Mouse (Mus musculus) gastrocnemius, adult 2 months (tissue): ENCODE data around the gene Dhx38. TPM values are rescaled to one million over a fixed set of nuclear protein-coding genes. Genes with fewer than 3 reads are reported as not detected.

ENCODE experiments used
- DNase-seq: peaks from one replicate; pipeline ENCODE4 v3.0.0; 2022
- H3K27ac ChIP-seq: fragments of 200-600 bp; 2 replicates; pipeline ENCODE4 v1.8.1; 2022; ENCODE audit warnings: mild to moderate bottlenecking
- H3K4me3 ChIP-seq: fragments of 200-600 bp; 2 replicates; pipeline ENCODE4 v1.8.1; 2022; ENCODE audit warnings: mild to moderate bottlenecking, moderate library complexity
- CTCF ChIP-seq: fragments of 200-600 bp; IDR thresholded peaks from 2 replicates; pipeline ENCODE4 v1.8.1; 2022; ENCODE audit warnings: antibody characterized with exemption, mild to moderate bottlenecking, moderate library complexity
- intact Hi-C: fragments of 180-260 bp; cut with DNase I; formaldehyde crosslinking; loops from one replicate; pipeline ENCODE4 v1.15.1; 2025
- total RNA-seq, 2 experiments: library from RNA; stranded (reverse); gene quantifications; 2 replicates each; pipeline ENCODE4 v1.2.3; 2021

The Dhx38 gene
- total RNA-seq, 2 experiments from 2014 or later, result 11.1 to 11.9 TPM

DNA sequence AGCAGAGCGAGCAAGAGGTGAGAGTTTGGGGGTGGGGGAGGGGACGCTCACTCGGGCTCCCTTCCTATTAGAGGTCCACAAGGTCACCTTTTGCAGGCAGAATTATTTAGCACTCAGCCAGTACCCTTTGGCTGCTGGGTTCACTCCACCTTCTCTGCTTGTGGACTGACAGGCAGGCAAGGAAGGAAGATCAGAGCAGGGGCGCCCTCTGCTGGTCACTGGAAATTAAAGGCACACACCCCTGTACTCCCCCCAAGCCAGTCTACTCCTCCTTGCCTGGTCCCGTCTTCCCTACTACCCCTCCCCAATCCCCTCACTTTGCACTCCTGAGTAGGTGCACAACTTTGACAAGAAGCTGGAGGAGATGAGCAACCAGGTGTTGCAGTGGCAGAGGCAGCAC, 29.0 kb downstream of the Dhx38 start:
- intact Hi-C loops, result no loop called here
- TF ChIP-seq CTCF, result peak; percentile 83
- H3K4me3 ChIP-seq, result no peak overlapping the region
- DNase-seq, result peak; percentile 83
- no peak overlapping the region for H3K27ac ChIP-seq

DNA sequence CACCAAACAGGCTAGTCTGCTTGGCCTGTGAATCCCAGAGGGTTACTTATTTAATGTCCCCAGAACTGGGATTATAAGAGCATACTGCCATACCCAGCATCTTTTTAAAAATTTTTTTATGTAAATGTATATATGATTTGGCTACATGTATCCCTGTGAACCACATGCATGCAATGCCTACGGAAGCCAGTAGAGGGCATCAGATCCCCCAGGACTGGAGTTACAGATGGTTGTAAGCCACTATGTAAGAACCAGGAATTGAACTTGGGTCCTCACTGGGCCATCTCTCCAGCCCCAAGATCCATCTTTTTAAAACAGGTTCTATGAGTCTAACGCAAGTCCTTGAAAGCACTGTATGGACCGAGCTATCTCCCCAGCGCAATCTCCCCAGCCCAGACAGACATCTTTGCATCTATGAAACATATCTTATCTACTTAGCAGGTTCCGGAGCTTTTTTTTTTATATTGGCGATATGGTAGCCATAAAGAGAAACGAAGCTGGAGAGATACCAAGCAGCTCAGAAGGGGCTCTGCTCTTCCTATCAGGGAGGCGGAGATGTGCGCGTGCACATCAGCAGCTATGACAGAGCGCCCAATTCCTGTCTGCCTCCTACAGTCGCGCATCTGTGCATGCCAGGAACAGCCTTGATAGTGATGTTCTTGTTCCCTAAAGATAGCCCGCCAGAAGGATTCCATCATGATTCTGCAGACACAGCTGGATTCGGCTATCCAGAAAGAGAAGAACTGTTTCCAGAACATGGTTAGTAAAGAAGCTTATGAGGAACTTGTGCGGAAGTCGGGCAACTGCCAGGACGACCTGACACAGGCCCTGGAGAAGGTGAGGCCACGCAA, 30.3 kb downstream of the Dhx38 start:
- no peak for DNase-seq

GRCm38 (mm10) chr8:109524008-109524407, 41.7 kb downstream of the Dhx38 start:
- Histone ChIP-seq H3K4me3 (no peak overlapping the region), H3K27ac (no peak overlapping the region)
- TF ChIP-seq CTCF, result no peak
- intact Hi-C loops, result no loop called here
- no peak for DNase-seq

More for the DNA sequence above, 30.3 kb downstream of the Dhx38 start:
- Histone ChIP-seq H3K27ac (no peak overlapping the region), H3K4me3 (no peak overlapping the region)
- peak; percentile 69 for TF ChIP-seq CTCF
- intact Hi-C loops, result no loop called here

- no peak for TF ChIP-seq CTCF
- Histone ChIP-seq H3K27ac (no peak overlapping the region), H3K4me3 (no peak overlapping the region)
- DNase-seq, result no peak
- intact Hi-C loops, result no loop called here
Observed at GRCm38 (mm10) chr8:109505560-109505959, 60.1 kb downstream of the Dhx38 start.

GRCm38 (mm10) chr8:109503566-109503965, 62.1 kb downstream of the Dhx38 start:
- Histone ChIP-seq H3K27ac (no peak overlapping the region), H3K4me3 (no peak overlapping the region)
- DNase-seq, result no peak
- no peak for TF ChIP-seq CTCF
- intact Hi-C loops, result no loop called here

DNA sequence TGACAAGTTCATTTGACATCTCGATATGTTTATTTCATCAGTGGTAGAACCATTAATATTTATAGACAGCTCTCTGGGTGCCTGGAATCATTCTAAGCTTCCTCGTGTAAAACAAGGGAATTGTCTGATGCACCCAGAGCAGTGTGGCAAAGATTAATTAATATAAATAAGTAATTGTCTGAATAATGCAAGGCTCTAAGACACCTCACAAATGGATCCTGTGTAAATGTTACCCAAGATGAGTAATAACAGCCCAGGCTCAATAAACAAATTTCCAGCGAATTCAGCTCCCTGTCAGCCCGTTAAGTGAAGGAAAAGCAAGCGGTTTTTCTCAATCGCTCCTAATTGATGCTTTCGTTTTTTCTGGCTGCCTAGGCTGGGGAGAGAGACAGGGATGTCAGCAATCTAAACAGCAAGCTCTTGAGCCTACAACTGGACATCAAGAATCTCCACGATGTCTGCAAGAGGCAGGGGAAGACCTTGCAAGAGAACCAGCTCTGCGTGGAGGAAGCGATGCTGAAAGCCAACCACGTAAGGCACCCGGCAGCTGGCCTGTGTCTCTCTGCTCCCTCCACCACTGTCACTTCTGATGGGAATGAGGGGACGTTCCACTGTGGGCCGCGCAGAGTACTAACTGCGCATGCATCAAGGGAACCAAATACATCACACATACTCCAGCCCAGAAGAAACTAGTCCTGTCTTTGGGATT, 66.5 kb downstream of the Dhx38 start:
- Histone ChIP-seq H3K27ac (no peak overlapping the region), H3K4me3 (no peak overlapping the region)
- intact Hi-C loops, result no loop called here
- TF ChIP-seq CTCF, result no peak
- no peak for DNase-seq

Other genes starting within 250 kb of the Dhx38 start
- not detected for gene Pmfbp1, start 71.8 kb downstream of the Dhx38 start, total RNA-seq
- gene Txnl4b, start within 50 bp of the Dhx38 start, total RNA-seq, result 1 to 10 TPM; 7.3 to 7.6 TPM
- 1 to 10 TPM; 1.6 to 7.0 TPM for gene Hp, start 13.3 kb upstream of the Dhx38 start, total RNA-seq
- gene Dhodh, start 42.8 kb upstream of the Dhx38 start, total RNA-seq, result 10 to 100 TPM; 10.5 to 14.6 TPM
- under 1 TPM in 1 of 2 experiments, not detected in 1; 0.06 TPM for gene Pkd1l3, start 48.7 kb upstream of the Dhx38 start, total RNA-seq
- gene Ist1, start 127.4 kb upstream of the Dhx38 start, total RNA-seq, result 10 to 100 TPM; 31.6 to 34.1 TPM
- gene Zfp821, start 139.7 kb upstream of the Dhx38 start, total RNA-seq, result 1 to 10 TPM; 5.8 to 6.0 TPM
- 10 to 100 TPM; 20.4 to 21.9 TPM for gene Atxn1l, start 171.9 kb upstream of the Dhx38 start, total RNA-seq
- gene Ap1g1, start 212.7 kb upstream of the Dhx38 start, total RNA-seq, result 10 to 100 TPM; 39.9 to 40.0 TPM